Mouse (Mus musculus): ENCODE measurements at regions not wholly inside any gene's neighbourhood (a gene's known extent, or its start where the extent isn't known, plus 50 kb on each side); places are given as distances from the start of the nearest gene placed in this dataset.
"Not testable (repeated sequence)": the region's sequence is repeated elsewhere in the genome, so short reads cannot be mapped to it uniquely, and the experiment has no call there.

- no peak for DNase-seq
Measured at GRCm38 (mm10) chr16:55758707-55759067, 80.0 kb downstream of the Nfkbiz start.

DNA sequence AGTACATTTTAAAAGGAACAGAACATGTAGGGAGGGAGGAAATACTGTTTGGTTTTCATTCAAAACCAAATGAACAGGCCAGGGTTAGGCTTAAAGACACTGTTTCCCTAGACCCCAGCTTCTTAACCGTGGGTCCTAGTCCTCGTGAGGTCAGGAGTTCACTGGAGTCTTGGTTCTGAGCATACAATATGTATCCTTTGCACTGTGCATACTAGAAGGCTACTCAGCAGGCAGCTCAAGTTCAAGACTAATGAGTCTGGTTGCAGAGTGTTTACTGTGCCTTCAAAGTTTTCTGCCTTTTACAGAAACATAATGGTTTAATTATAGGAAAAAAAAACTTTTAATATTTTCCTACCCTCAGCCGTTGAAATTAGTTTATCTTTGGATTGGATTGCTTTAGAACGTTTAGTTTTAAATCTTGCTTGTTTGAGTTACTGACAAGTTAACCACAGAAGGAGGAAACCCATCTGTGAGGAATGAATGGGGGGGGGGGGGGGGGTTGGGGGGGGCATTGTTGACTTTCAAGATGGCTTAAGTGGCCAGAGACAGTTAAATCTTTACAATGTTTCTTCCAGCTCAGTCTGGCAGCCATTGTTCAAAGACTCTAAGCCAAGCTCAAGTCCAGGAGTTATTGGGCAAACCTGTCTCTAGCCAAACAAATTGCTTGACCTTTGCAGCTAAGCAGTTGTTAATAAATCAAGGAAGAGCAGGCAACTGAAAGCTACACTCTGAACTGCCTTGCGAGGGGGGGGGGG is 80.6 kb downstream of the Nfkbiz start:
- DNase-seq, result no peak

DNA sequence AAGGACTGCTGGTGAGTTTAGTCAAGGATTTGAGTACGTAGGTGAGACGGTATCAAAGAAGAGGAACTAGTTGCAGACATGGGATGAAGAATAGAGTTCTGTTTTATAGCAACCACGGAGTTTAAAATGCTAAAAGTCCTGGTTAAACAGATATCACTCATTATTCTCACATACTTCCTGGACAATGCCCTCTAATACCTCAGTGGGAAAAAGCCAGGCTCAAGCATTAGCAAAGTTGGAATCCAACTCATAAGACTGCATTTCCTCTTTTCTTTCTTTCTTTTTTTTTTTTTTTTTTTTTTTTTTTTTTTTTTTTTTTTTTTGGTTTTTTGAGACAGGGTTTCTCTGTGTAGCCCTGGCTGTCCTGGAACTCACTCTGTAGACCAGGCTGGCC is 81.3 kb downstream of the Nfkbiz start:
- not testable (repeated sequence) for DNase-seq

GRCm38 (mm10) chr16:55756764-55757421 is 81.8 kb downstream of the Nfkbiz start:
- DNase-seq, result no peak

DNA sequence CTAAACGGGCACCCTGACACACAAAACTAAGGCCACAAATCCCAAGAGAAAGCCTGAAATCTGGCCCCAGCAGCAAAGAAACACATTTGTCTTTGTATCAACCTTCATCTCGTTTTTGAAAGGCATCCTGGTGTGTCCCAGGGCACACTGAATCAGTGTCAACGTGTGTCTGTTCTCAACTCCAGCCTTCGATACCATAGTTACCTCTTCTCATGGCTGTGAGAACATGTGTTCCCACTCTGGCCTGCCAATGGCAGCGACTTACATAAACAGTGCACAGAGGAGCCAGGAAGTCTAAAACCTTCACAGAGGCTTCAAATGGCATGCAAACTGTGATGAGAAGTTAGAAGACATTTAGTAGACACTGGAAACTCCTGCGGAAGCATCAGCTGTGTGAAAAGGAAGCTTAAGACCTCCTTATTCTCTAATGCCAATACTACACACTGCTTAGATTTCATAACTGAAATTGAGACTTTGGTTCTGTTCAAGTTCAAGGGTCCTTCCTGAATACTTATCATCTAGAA is 83.3 kb downstream of the Nfkbiz start:
- no peak for DNase-seq

GRCm38 (mm10) chr16:55754092-55754763 is 84.5 kb downstream of the Nfkbiz start:
- peak; percentile 11 for DNase-seq

DNA sequence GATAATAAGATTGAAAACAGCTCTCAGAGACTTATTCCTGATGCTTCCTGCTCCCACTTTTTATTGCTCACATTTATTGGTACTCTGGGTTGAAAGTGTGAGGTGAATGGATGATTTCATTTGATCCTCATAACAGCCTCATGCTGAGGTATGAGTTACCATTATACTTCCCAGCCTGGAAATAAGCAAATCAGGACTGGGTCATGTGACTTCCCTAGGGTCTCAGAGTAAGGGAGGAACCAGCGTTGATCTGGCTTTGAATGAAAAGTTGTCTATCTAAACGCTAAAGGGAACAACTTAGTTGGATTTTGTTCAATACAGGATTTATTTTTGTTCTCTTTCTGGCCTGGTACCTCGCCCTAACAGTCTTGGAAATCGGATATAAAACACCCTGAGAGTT is 85.3 kb downstream of the Nfkbiz start:
- DNase-seq, result no peak

GRCm38 (mm10) chr16:55747250-55747649 is 91.4 kb downstream of the Nfkbiz start:
- no peak for DNase-seq

DNA sequence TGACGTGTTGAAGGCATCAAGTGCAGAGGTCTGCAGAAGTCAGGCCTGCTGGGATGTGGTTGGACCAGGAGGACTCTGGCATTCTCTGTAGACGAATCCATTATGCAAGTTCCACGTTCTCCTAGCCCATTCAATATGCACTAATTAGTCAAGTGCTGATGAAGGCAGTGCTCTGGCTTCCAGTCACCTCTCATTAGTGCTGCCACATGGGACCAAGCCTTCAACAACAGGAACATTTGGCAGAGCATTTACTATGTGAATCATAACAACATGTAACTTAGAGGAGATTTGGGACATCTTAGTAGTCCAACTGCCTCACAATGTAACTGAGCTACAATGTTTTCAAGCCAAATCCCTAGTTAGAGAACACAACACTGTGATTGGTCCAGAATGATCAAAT is 92.5 kb downstream of the Nfkbiz start:
- DNase-seq, result no peak

DNA sequence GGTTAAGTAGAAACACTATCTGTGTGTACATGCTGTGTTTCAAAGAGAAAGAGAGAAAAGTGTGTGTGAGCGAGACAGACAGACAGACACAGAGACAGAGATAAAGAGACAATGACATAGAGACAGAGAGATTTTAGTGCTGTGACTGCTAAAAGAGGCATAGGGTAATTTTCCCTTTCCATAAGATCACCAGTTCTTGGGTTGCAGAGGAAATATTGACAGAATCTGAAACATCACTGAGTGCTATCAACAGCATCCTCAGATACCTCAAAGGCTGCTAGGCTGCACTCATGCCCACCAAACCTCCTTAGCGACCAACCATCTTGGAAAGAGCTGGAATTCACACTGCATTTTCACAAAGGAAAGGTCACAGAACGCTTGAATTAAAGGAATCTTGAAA is 93.6 kb downstream of the Nfkbiz start:
- DNase-seq, result no peak

DNA sequence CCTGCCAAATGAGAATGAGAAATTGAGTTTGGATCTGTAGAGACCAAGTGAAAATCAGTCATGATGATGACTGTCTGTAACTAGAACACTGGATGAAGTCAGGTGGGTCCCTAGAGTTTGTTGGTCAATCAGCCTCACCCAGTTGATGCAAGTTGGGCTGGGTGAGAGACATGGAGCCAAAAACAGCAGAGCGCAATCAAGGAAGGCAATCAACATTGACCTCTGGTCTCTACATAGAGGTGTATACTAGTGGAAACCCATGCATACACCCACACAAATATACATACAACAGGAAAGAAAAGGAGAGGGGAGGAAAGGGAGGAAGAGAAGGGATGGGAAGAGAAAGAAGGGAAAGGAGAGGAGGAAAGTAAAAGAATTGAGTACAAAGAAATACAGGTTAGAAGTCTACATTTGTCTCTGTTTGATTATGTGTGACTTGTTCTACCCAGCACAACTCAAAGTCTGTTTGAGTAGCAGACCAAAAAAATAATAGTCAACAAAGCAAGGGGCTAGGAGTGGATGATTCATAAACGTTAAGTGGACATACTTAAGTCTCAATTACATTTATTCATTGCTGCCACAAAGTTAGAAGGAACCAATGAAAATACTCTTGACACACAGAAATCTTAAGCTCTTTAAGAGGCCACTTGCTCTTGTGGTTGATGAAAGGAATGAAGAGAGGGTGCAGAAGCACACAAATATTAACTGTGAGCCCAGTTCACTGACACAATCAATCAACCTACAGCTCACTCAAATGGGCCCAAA is 97.4 kb downstream of the Nfkbiz start:
- DNase-seq, result no peak

- peak; percentile 27 for DNase-seq
Measured at GRCm38 (mm10) chr16:55738741-55739140, 100.0 kb downstream of the Nfkbiz start.

- DNase-seq, result no peak
Measured at GRCm38 (mm10) chr16:55735476-55735968, 103.2 kb downstream of the Nfkbiz start.

DNA sequence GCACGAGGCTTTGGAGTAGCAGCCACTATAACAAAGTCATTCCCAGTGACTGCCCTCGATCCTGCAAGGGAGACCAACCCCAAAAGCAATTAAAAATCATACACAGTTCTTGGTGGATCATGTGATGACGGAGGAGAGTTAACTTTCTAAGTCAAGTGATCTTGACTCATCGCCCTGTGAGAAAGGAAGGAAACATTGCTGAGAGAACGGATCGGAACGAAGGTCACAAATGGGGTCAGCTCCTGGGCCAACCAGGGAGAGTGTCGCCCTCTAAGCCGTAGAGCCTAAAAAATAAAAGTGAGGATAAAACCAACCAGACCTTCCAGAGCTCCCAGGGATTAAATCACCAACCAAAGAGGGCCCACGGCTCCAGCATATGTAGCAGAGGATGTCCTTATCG is 104.4 kb downstream of the Nfkbiz start:
- DNase-seq, result no peak

DNA sequence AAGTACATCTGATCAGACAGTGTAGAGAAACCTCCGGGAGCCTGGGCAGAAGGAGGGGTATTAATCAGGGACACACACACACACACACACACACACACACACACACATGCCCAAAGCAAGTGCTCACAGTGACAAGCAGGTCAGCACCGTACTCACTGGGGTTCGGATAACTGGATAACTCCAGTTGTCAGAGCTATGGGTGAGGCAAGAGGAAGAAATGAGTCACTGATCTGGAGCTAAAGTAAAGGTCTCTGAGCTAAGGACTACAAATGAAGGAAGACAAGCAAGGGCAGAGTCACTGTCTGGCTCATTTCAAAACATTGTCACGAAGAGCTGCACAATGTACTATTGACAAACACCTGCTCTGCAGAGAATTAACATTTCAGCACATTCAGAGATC is 104.9 kb downstream of the Nfkbiz start:
- DNase-seq, result no peak

GRCm38 (mm10) chr16:55731003-55731402 is 107.7 kb downstream of the Nfkbiz start:
- no peak for DNase-seq

- no peak for DNase-seq
Measured at GRCm38 (mm10) chr16:55726538-55726937, 112.2 kb downstream of the Nfkbiz start.

- DNase-seq, result no peak
Measured at GRCm38 (mm10) chr16:55720430-55720829, 118.3 kb downstream of the Nfkbiz start.

DNA sequence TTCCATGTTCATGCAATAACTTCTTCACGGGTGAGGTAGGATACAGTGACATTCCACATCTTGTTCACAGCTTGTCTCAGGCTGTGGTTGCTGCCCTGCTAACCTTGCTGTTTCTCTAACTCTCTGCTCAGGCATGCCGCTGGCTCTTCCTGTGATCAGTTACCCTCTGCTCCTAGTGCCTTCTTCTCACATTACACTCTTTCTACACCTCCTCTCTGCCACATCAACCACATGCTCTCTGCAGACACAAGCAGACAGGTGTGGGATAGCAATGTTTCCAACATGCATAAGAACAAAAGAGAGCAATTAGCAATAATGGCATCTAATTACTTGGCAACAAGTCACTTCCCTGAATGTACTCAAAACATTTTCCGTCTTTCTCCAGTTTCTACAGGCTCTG is 128.7 kb downstream of the Nfkbiz start:
- DNase-seq, result no peak

DNA sequence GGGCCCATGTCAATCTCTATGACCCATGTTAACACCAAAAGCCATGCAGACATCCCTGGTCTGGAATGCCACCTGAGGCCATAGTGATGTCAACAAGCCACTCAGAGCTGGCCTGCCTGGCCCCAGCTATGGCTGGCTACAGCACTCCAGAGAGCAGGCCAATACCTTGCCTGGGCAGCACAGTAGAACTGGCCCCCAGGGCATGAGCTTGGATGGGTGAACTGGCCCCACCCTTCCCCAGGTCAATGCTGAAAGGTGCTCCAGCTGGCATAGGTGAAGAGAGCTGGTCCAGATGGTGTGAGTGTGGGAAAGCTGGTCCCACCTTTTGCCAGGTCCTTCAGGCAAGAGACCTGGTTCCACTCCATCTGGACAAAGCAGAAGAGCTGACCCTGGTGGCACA is 132.2 kb downstream of the Nfkbiz start:
- DNase-seq, result no peak

GRCm38 (mm10) chr16:55698489-55698892 is 140.2 kb downstream of the Nfkbiz start:
- DNase-seq, result no peak

- DNase-seq, result no peak
Measured at GRCm38 (mm10) chr16:55691069-55691468, 147.6 kb downstream of the Nfkbiz start.

GRCm38 (mm10) chr16:55663946-55664345 is 174.8 kb downstream of the Nfkbiz start:
- DNase-seq, result no peak

Measured in kidney, adult 11 months (tissue).